Mouse (Mus musculus) megakaryocyte, embryonic 14.5 days (primary cell): Measurements from ENCODE around the gene Ptprn2. TPM values are rescaled to one million over a fixed set of nuclear protein-coding genes. Genes with fewer than 3 reads are reported as not detected.
A peak's percentile ranks its signal among the peaks of the same experiment; 100 is the strongest.

Source experiments
- H3K27me3 ChIP-seq: replicated peaks from 2 replicates; pipeline ENCODE3; 2012; ENCODE audit warnings: inconsistent platforms
- H3K36me3 ChIP-seq: replicated peaks from 2 replicates; pipeline ENCODE3; 2012; ENCODE audit warnings: low read length, inconsistent platforms, mixed read lengths
- H3K4me1 ChIP-seq: 2 replicates; pipeline ENCODE4 v1.6.1; 2012; ENCODE audit warnings: inconsistent platforms
- H3K4me3 ChIP-seq: replicated peaks from 2 replicates; pipeline ENCODE3; 2012; ENCODE audit warnings: moderate library complexity, mild to moderate bottlenecking, inconsistent platforms
- H3K9me3 ChIP-seq: 2 replicates; pipeline ENCODE4 v1.6.1; 2012; ENCODE audit warnings: inconsistent platforms
- FLI1 ChIP-seq: IDR thresholded peaks from 2 replicates; pipeline ENCODE4 v1.6.1; 2012; ENCODE audit warnings: low read length, inconsistent platforms, mixed read lengths
- GATA1 ChIP-seq: IDR thresholded peaks from 3 replicates; pipeline ENCODE4 v1.6.1; 2012; ENCODE audit warnings: mixed read lengths, low read length, inconsistent platforms, borderline replicate concordance
- polyA plus RNA-seq: library from polyadenylated mRNA; stranded (reverse); fragments of >175 nt; gene quantifications from 2 replicates; pipeline ENCODE4 v1.2.3, GENCODE M21; 2012; ENCODE audit warnings: low replicate concordance; ENCODE audit not compliant: insufficient read depth

Ptprn2 gene
- polyA plus RNA-seq, 1 experiment: not detected

- no peaks in the 10 kb centered on the region for H3K4me1 ChIP-seq
- H3K4me3 ChIP-seq: no peak overlapping the region
- H3K27me3 ChIP-seq: no peaks in the 10 kb centered on the region
- TF ChIP-seq GATA1 (no peak), FLI1 (no peak)
- H3K9me3 ChIP-seq: peaks cover 4% of the 10 kb centered on the region; the same call in 1 of the 2 replicates
- H3K36me3 ChIP-seq: no peaks in the 10 kb centered on the region
These were observed 192.2 kb downstream of the Ptprn2 start for GRCm38 (mm10) chr12:116677701-116678100.

- TF ChIP-seq FLI1 (no peak), GATA1 (no peak)
- Histone ChIP-seq H3K9me3 (0 out of 2 replicates have a peak, but pooled peaks cover 10% of the 10 kb centered on the region), H3K4me3 (no peak overlapping the region), H3K4me1 (no peaks in the 10 kb centered on the region), H3K36me3 (no peaks in the 10 kb centered on the region), H3K27me3 (no peaks in the 10 kb centered on the region)
These were observed 204.3 kb downstream of the Ptprn2 start for GRCm38 (mm10) chr12:116689832-116690231.

GRCm38 (mm10) chr12:116709535-116709934 lies 224.0 kb downstream of the Ptprn2 start:
- Histone ChIP-seq H3K4me1 (no peaks in the 10 kb centered on the region), H3K9me3 (no peaks in the 10 kb centered on the region), H3K36me3 (no peaks in the 10 kb centered on the region), H3K4me3 (no peak overlapping the region), H3K27me3 (no peaks in the 10 kb centered on the region)
- no peak for TF ChIP-seq GATA1
- TF ChIP-seq FLI1: no peak

- TF ChIP-seq FLI1: no peak
- no peak for TF ChIP-seq GATA1
- no peaks in the 10 kb centered on the region for H3K9me3 ChIP-seq
- H3K4me3 ChIP-seq: no peak overlapping the region
- no peaks in the 10 kb centered on the region for H3K36me3 ChIP-seq
- H3K4me1 ChIP-seq: no peaks in the 10 kb centered on the region
- no peaks in the 10 kb centered on the region for H3K27me3 ChIP-seq
These were observed 225.2 kb downstream of the Ptprn2 start for GRCm38 (mm10) chr12:116710716-116711115.

- H3K4me3 ChIP-seq: peak overlapping the region; percentile 30
- no peak for TF ChIP-seq GATA1
- TF ChIP-seq FLI1: no peak
- H3K4me1 ChIP-seq: no peaks in the 10 kb centered on the region
- no peaks in the 10 kb centered on the region for H3K27me3 ChIP-seq
- no peaks in the 10 kb centered on the region for H3K36me3 ChIP-seq
- no peaks in the 10 kb centered on the region for H3K9me3 ChIP-seq
These were observed 225.6 kb downstream of the Ptprn2 start for GRCm38 (mm10) chr12:116711133-116711532.

- Histone ChIP-seq H3K27me3 (no peaks in the 10 kb centered on the region), H3K4me1 (no peaks in the 10 kb centered on the region), H3K4me3 (no peak overlapping the region), H3K36me3 (no peaks in the 10 kb centered on the region), H3K9me3 (no peaks in the 10 kb centered on the region)
- TF ChIP-seq FLI1: no peak
- no peak for TF ChIP-seq GATA1
These were observed 227.6 kb downstream of the Ptprn2 start for GRCm38 (mm10) chr12:116713096-116713495.

- H3K9me3 ChIP-seq: no peaks in the 10 kb centered on the region
- no peaks in the 10 kb centered on the region for H3K36me3 ChIP-seq
- TF ChIP-seq FLI1 (no peak), GATA1 (no peak)
- H3K4me1 ChIP-seq: no peaks in the 10 kb centered on the region
- no peaks in the 10 kb centered on the region for H3K27me3 ChIP-seq
- H3K4me3 ChIP-seq: no peak overlapping the region
These were observed 235.5 kb downstream of the Ptprn2 start for GRCm38 (mm10) chr12:116721062-116721461.

- TF ChIP-seq GATA1 (no peak), FLI1 (no peak)
- no peaks in the 10 kb centered on the region for H3K36me3 ChIP-seq
- H3K9me3 ChIP-seq: peaks cover 5% of the 10 kb centered on the region; the same call in 1 of the 2 replicates
- H3K27me3 ChIP-seq: no peaks in the 10 kb centered on the region
- H3K4me3 ChIP-seq: no peak overlapping the region
- H3K4me1 ChIP-seq: no peaks in the 10 kb centered on the region
These were observed 254.6 kb downstream of the Ptprn2 start for GRCm38 (mm10) chr12:116740141-116740540.

- Histone ChIP-seq H3K36me3 (no peaks in the 10 kb centered on the region), H3K9me3 (peaks cover 10% of the 10 kb centered on the region; the same call in 1 of the 2 replicates), H3K4me1 (no peaks in the 10 kb centered on the region), H3K4me3 (no peak overlapping the region), H3K27me3 (no peaks in the 10 kb centered on the region)
- no peak for TF ChIP-seq FLI1
These were observed 255.8 kb downstream of the Ptprn2 start for GRCm38 (mm10) chr12:116741300-116741699.

GRCm38 (mm10) chr12:116746401-116746800 lies 260.9 kb downstream of the Ptprn2 start:
- no peaks in the 10 kb centered on the region for H3K27me3 ChIP-seq
- no peaks in the 10 kb centered on the region for H3K4me1 ChIP-seq
- no peaks in the 10 kb centered on the region for H3K36me3 ChIP-seq
- H3K9me3 ChIP-seq: peaks cover 10% of the 10 kb centered on the region; the same call in 1 of the 2 replicates
- TF ChIP-seq FLI1 (no peak), GATA1 (no peak)
- no peak overlapping the region for H3K4me3 ChIP-seq

- Histone ChIP-seq H3K4me3 (no peak overlapping the region), H3K27me3 (no peaks in the 10 kb centered on the region), H3K4me1 (no peaks in the 10 kb centered on the region), H3K36me3 (no peaks in the 10 kb centered on the region), H3K9me3 (0 out of 2 replicates have a peak, but pooled peaks cover 3% of the 10 kb centered on the region)
- no peak for TF ChIP-seq FLI1
- no peak for TF ChIP-seq GATA1
These were observed 267.3 kb downstream of the Ptprn2 start for GRCm38 (mm10) chr12:116752784-116753183.
